Mouse (Mus musculus): ENCODE measurements around the gene Obscn.
A peak's percentile ranks its signal among the peaks of the same experiment; 100 is the strongest.

Gene Obscn

DNA sequence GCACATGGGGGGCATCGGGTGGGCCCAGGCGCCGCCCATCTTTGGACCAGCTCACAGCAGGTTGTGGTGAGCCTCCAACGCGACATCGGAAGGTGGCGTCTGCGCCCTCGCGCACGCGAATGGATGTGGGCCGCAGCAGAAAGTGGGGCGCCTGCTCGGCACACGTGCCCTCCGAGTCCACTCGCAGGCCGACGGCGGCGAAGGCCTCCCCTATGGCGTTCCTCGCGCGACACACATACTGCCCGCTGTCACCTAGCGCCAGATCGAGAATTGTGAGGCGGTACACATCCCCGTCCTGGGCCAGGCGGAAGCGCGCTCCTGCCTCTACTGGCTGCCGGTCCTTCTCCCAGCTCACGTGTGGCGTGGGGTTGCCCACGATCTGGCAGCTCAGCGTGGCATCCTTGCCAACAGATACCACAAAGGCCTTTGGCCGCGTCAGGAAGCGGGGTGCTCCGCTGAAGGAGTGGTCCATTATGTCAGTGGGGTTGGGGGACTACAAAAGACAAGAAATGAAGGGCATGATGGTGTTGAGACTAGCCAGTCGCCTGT, at the start of gene Obscn:
Obscn (minus strand) TSS at position 499 of the 549 bp plus-strand sequence.
- no peak for DNase-seq

DNA sequence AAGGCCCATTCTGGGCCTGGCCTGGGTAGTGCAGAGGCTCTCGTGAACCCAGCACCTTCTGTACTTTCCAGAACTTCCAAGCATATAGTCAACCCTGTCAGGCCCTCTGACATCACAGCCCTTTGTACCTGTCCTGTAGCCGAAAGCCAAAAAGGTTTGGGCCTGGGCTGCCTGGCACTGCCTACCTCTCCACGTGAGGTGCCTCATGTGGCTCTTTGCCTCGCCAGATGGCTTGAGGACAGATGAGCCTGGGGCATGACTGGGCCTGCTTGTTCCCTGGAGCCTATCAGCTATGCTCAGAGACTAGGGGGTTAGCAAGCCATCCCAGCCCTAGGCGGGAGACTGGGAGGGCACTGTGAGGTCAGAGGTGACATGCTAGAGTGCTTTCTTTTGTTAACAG, 49.3 kb upstream of the Obscn start:
- DNase-seq: no peak

DNA sequence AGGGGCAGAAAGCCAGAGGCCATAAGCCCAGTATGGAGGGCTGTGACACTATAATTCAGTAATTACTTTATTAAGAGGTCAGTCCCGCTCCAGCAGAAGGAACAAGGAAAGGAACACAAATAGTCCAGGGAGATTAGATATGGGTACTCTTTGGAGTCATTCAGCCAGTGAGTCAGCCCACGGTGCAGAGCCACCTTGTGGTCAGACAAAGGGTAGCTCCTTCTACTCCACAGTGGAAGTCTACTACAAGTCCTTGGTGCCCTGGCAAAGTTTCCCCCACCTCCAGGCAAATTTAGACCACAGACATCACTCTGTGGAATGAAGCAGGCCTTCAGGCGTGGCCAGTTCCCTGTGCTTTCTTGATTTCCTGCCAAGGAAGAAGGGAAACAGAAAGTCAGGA, 47.6 kb upstream of the Obscn start:
- DNase-seq: peak; percentile 60

- DNase-seq: peak; percentile 40
Observed at GRCm38 (mm10) chr11:59182864-59183331, 46.7 kb upstream of the Obscn start, which contains the start of gene Gjc2. TSS of gene Gjc2 (minus strand) at chr11:59183213.

GRCm38 (mm10) chr11:59176921-59177320, 40.7 kb upstream of the Obscn start:
- DNase-seq: no peak

- no peak for DNase-seq
Observed at GRCm38 (mm10) chr11:59176475-59176874, 40.3 kb upstream of the Obscn start.

DNA sequence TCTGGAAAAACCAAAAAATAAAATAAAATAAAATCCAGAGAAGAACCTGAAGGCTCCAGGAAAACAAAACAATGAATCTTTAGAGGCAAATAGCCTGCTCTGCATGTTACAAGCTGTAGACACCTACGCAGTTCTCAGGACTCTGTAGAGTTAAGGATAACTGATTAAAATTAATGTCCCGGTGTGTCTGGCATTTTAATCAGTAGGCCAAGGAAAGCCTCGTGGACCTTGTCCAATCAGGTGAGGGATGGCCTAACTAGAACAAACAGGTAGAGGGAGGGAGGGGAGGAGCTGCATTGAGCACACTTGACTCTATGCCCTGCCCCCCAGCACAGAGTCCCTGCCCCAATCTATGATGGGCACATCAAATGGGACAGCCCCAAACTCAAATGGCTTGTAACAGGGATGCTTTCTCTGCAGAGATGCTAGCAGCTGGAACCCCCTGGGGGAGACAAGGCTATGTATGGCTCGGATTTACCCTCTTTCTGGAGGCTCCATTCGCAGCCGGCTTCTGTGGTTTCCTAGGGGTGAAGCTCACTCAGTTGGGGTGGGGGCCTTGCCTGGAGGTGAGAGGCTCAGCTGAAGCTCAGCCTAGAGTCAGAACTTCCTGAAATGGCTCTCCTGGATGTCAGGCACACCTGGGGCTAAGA, 38.1 kb upstream of the Obscn start:
- DNase-seq: peak; percentile 21

- DNase-seq: no peak
Observed at GRCm38 (mm10) chr11:59170549-59170948, 34.3 kb upstream of the Obscn start.

DNA sequence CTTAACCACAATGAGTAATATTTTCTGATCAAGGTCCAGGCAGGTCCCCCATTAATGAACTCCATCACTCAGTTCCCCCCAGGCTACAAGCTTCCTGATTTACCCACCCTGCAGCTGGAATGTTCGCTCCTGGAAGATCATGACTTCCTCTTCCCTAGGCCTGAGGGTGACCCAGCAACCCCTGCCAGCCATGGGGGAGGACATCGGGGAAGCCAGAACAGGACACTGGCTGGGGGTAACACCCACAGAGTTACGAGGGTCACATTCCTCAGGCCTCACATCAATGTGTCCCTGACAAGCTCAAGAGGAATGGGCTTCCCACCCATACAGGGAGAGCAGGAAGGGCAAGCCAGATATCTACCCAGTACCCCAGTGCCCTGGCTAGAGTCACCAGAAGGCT, 33.6 kb upstream of the Obscn start:
- DNase-seq: no peak

- DNase-seq: no peak
Observed at GRCm38 (mm10) chr11:59165616-59166241, 29.5 kb upstream of the Obscn start.

DNA sequence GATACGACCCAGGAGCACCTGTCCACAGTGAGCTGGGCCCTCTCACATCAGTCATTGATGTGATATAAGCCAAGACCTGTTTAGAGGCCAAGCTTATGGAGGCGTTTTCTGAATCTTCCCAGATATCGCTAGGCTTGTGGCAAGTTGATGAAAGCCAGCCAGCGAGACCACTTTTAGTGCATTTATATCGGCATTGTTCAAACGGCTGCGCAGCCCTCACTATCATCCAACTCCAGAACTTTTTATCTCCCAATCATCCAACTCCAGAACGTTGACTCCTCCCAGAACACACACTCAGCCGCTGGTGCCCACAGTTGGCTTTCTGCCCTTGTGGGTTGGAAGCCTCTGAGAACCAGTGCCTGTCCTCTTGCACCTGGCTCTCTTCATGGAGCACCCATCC, 28.2 kb upstream of the Obscn start:
- no peak for DNase-seq

GRCm38 (mm10) chr11:59163255-59164236, 27.3 kb upstream of the Obscn start, which contains the start of gene Iba57:
TSS of gene Iba57 (minus strand) at chr11:59163739.
- DNase-seq: peak; percentile 97

DNA sequence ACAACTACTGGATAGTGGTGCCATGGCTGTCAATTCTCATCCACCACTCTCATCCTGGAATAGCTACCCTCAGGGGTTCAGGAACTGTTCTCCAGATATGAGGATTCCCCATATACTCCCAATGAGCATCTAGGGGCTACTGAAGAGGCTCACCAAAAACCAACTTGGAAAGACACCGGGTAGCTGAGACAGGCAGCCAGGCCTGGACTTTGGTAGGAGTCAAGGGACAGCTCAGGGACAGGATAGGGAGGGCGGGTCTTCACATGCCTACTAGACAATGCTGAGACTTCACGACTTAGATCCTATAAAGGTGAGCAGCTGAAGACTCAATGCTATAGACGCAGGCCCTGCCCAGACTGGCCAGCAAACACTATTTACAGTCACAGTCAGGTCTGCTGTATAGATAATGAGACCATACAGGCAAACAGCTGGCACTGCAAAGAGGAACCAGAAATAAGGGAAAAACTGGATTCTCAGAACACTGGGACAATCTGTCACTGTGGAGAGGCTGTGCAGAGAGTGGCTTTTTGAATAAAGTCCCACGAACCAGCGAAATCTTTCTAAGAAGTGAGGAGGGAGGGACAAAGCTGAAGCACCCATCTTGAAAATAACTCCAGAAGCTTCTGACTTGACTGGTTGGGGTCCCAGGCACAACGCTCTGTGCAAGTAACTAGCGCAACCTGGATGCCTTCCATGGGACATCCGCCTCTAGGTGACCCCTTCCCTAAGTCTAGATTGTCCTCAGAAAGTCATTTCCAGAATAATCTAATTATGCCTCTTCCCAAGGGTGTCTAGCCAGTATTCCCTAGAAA, 26.4 kb upstream of the Obscn start:
- no peak for DNase-seq

DNA sequence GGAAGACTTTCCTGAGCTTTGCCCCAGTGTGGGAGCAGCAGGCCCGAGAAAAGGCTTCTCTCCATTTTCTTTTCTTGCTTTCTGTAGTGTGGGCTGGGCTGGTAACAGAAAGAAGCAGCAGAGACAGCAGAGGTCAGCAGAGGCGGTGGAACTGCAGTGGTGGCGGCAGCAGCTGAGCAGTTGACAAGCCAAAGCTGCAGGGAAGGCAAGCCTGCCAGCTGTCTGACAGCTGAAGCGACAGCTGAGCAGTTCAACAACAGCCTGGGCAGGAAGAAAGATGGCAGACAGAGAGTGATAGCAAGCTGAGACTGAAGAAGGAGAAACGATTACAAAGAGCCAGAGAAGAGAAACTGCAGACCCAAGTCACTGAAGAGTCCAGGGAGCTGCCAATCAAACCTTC, 25.2 kb upstream of the Obscn start:
- no peak for DNase-seq

DNA sequence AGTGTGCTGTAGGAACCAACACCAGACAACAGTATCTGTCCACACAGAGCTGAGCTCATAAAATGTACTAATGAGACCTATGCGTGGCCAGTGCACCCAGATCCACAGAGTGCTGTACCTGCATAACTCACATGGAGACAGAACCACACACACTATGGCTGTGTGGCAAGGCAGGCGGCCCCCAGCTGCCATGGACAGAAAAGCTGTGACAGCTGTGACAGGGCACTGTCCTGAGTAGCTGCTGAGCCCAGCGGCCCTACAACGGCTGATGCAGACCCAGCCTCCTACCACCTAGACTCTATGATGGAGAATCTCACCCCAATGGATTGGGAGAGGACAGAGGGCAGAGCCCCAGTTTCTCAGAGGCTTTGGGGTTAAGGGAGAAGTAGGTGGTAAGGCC, 23.4 kb upstream of the Obscn start:
- DNase-seq: no peak

DNA sequence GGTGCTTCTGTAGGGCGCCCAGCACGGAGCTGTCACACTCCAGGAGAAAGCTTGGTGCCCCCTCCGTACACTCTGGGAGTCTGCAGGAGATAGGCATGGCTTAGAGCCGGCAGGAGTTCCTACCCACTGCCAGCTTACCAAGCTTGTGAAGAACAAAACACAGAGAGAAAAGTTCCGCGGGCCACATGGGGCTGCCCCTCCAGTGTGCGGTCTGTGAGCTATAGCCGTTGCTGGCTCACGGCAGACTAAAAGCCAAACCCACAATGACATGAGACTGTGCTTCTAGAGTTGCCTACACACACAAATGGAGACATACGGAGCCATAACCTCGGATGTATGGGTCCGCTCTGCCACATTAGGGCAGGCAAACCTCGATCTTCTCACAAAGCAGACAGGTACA, 22.9 kb upstream of the Obscn start:
- no peak for DNase-seq

DNA sequence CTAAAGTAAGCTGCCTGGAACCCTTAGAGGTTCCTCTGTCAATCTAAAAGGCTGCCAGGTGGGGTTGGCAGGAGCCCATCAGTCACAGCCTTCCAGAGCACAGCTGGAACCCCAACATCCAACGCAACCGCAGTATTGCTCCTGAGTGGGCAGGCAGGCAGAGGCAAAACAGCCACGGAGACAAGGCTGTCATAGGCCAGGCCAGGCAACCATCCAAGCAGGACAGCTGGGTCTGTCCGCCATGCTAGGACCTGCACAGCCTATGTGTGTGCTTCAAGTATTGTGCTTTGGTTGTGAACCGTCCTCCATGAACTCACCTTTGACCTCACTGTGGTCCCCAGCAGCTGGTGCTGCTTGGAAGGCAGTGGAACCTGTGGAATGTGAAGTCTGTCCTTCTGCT, 19.7 kb upstream of the Obscn start:
- no peak for DNase-seq

DNA sequence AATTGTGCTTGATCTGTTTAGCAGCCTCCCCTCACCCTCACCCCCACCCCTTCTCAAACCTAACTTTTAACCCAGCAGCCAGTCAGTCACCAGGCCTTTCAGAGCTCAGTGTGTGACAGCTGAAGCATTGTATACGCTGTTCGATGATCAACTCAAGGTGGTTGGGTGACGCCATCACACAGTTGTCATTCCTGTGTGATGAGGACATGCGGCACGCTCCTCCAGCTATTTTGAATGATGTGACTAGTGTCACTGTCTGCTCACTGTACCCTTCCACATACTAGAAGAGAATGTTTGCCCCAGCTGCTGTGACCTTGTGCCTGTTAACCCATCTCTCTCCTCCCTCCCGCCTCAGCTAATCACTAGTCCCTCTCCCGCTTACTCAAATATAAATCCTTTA, 18.0 kb upstream of the Obscn start:
- DNase-seq: no peak

- no peak for DNase-seq
Observed at GRCm38 (mm10) chr11:59151729-59152128, 15.5 kb upstream of the Obscn start.

- no peak for DNase-seq
Observed at GRCm38 (mm10) chr11:59149302-59149701, 13.1 kb upstream of the Obscn start.

DNA sequence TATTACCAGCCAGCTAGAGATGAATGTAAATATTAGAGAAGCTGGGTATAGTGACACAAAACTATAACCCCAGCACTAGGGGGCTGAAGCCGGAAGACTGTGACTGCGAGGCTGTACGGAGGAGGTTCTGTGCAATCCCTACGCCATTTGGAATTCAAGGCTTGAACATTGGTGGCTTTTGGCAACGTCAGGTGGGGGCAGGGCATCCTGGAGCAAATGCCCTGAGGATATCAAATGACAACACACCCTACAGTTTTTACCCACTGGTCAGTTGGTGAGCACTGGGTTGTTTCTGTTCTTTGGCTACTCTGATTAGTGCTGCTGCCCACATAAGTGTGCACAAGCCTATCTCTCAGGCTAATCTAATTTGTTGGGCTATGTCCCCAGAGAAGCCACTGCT, 6.8 kb upstream of the Obscn start:
- DNase-seq: no peak

GRCm38 (mm10) chr11:59141772-59142370, 5.7 kb upstream of the Obscn start:
- DNase-seq: no peak

All from kidney, adult 18-20 months (tissue).